Mouse (Mus musculus) hematopoietic stem cell, adult 5-6 weeks (primary cell): ENCODE data around the gene Setd5. TPM values are rescaled to one million over a fixed set of nuclear protein-coding genes. Genes with fewer than 3 reads are reported as not detected.
A peak's percentile ranks its signal among the peaks of the same experiment; 100 is the strongest.

ENCODE experiments used
- ATAC-seq, 2 experiments: fragments of 125-278 bp in 1 of 2; replicated peaks in 1 of 2; 2 replicates each; pipeline ENCODE4 v1.8.0; 2016 to 2017; ENCODE audit warnings: inconsistent platforms in 2 of 2, mild to moderate bottlenecking in 2 of 2, moderate number of reproducible peaks in 2 of 2, low read depth in 1 of 2, moderate TSS enrichment in 1 of 2; ENCODE audit not compliant: low FRiP score in 2 of 2, poor library complexity in 2 of 2, severe bottlenecking in 2 of 2, insufficient read depth in 1 of 2, low TSS enrichment in 1 of 2
- total RNA-seq: library from RNA; stranded (forward); fragments of 172-1452, 232-1000 nt; gene quantifications from 2 replicates; pipeline ENCODE4 v1.2.3, GENCODE M21; 2017

Gene Setd5
- total RNA-seq, 1 experiment from 2014 or later, result 69.7 TPM

DNA sequence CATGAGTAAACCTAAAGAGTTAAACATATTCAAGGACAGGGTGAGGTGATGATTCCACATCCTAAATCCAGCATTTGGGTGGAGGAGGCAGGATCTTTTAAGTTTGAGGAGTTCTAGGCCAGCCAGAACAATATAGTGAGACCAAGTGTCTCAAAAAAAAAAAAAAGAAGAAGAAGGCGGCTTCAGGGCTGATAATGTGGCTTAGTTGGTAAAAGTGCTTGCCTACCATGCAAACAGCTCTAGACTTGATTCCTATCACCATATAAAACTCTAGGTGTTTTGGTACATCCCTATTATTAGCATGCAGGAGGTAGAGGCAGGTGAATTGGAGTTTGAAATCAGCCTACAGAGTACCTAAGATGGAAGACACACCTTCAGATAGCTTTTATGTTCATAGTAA lies 18.4 kb downstream of the Setd5 start:
- ATAC-seq, result no peak

DNA sequence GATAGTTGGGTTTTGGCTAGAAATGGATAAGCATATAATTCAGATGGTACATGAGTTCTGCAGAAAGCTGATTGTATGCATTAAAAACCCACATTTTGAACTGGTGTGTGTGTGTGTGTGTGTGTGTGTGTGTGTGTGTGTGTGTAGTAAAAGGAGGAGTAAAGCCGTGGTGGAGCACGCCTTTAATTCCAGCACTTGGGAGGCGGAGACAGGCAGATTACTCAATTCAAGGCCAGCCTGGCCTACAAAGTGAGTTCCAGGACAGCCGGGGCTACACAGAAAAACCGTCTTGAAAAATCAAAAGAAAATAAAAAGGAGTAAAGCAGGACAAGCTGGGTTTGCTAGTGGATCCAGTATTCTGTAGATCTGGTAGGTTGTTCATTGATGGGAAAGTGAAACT lies 20.5 kb downstream of the Setd5 start:
- no peak for ATAC-seq

DNA sequence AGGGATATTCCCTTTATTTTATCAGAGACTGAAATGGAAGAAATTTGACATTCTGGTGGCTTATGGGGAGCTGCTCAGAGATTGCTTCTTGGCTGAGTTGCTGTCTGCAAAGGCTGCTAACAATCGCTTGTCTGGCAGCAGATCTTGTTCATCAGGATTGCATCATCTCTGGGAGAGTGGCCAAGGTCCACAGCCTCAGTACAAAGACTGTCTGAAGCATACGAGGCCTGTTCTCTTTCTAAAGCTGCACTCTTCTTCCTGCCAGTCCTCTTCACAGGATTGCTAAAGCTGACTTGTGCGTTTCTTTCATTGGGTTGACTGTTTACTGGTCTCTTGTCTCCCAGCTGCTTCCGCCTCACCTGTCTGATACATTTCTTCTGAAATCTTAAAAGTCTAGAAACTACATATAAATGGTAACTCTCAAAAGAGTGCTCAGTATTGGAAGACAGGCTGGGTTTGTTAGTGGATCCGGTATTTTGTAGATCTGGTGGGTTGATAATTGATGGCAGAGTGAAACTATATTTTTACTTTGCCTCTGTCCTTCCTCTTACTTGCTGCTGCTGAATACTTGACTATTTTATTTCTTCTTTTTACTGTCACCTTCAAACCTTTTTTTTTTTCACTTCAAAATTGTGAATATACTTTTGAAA lies 22.6 kb downstream of the Setd5 start:
- peak; percentile 59 to 74 for ATAC-seq

DNA sequence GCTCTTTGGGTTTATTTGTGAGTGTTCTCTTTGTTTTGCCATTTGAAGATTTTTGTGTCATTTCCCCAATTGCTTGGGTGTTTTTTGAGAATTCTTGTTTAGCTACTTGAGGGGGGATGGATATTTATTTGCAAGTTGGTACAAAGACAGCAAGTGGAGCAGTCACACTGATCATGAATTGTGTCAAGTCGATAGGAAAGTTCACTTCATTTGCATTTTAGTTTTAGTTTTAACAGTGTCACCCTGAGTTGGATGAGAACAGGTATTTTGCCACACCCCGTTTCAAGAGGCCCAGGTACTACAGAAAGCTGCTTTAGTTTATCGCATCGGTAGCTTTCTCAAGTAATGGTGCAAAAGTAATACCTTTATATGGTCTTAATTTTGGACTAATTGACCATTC lies 25.4 kb downstream of the Setd5 start:
- no peak for ATAC-seq

DNA sequence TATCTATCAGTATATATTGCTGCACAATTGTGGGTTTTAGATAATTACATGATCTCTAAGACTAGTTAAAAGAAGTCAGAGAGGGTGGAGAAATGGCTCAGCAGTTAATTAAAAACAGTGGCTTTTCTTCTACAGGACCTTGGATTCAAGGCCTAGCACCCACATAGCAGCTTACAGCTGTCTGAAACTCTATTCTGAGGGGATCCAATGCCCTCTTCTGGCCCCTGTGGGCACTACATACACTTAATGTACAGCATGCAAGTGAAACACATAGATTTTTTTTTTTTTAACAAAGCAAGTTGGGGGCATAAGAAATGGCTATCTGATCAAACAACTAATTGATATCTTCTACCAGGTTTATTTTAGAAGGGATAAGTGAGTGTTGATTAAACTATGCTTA lies 26.6 kb downstream of the Setd5 start:
- peak in 1 of 2 experiments; percentile 82; a peak in 3 of 4 replicates for ATAC-seq

DNA sequence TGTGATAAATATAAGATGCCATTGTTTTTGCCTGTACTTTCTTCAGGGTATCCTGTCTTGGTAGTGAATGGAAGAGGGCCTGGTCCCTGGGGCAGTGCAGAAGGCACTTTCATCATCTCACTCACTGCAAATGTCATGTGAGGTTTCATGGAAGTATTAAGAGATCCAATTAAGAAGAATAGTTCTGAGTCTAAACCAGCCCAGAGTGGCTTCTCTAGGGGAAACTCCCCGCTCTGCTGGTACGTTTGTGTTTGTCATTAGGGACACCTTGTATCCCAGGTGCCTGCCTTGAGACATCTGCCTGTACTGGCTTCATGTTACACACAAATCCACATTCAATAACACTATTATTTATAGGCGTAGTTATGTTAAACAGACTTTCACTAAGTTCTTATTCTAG lies 32.2 kb downstream of the Setd5 start:
- no peak for ATAC-seq

DNA sequence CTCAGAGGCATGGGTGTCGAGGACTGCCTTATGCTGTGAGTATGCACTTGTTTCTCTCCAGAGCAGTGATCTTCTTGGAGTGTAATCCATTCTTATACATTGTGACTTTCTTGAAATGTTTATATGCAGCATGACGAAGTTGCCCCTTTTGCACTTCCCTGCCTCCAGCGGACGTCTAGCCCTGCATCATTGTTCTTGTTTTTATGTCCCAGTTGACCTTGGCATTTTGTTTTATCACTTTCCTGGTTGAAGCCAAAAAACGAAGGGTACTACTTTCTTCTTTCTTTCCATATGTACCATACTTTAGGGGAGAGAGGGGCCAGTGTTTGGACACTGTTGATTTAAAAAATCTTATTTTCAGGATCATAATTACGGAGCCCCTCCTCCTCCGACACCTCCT lies 32.8 kb downstream of the Setd5 start:
- no peak for ATAC-seq

DNA sequence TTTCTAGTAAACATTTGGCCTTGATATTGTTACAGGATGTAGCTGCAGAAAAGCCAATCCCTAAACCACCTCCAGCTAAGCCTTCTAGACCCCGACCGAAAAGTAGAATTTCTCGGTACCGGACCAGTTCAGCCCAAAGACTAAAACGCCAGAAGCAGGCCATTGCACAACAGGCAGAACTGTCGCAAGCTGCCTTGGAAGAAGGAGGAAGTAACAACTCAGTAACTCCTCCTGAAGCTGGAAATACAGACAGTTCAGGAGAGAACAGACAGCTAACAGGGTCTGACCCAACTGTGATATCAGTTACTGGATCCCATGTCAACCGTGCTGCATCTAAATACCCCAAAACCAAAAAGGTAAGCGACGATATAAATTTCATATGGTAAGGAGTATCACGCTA lies 43.6 kb downstream of the Setd5 start:
- no peak; a peak in 1 of 4 replicates for ATAC-seq

DNA sequence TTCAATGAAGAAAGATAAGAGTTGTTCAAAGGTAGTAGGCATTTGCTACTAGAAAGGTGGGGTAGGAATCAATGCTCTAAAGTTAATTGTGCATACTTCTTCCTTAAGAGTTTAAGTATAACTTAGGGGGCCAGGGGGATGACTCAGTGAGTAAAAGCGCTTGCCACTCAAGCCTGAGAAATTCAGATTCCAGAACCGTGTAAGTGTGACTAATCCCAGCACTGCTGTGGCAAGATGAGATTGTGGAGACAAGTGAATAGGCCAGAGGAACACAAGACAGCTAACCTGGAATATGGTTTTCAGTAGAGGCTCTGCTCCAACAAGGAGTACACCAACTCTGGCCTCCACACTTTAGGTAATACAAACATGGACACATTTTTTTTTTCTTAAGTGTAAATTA lies 56.2 kb downstream of the Setd5 start:
- ATAC-seq, result no peak

DNA sequence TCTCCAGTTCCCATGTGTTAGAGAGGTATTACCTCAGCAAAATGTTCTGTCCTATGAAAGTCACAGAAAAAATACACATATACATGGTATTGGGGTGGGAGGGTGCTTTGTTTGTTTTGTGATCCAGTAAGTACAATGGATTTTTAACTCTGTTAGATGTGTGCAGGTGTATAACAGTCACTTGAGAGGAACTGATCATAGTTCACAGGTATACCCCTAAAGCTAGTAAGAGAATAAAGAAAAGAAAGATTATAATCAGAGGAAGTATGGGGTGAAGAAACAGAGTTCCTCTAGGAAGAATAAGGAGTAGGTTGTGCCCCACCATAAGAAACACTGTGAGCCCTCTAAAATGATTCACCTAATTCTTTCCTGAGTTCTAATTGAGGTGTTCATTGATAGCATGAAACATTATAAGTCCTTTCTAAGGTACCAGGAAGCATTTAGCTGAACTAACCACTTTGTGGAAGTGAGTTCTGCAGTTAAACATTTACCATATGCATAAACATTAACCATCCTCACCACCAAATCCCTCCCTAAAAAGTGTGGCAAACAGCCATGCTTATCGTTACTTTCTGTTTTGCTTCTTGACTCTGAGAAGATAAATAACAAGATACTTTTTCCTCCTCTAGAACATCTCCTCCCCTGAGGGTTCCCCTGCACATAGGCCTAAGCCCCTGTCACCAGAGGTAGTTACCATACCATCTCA lies 64.4 kb downstream of the Setd5 start:
- ATAC-seq, result no peak

DNA sequence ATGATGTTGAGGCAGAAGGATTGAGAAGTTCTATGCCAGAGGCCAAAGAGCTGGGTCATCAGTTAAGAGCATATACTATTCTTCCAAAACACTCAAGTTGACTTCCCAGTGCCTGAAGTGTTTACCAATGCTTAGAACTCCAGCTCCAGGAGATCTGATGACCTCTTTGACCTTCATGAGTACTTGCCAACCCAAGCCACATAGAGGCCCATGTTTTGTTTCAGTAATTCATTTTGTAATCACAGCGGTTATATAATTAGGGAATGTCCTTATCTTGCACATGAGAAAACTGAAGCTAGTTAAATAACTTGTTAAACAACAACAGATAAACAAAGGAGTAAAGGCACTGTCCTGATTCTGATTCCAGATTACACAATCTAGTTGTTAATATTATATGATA lies 67.6 kb downstream of the Setd5 start:
- ATAC-seq, result no peak

DNA sequence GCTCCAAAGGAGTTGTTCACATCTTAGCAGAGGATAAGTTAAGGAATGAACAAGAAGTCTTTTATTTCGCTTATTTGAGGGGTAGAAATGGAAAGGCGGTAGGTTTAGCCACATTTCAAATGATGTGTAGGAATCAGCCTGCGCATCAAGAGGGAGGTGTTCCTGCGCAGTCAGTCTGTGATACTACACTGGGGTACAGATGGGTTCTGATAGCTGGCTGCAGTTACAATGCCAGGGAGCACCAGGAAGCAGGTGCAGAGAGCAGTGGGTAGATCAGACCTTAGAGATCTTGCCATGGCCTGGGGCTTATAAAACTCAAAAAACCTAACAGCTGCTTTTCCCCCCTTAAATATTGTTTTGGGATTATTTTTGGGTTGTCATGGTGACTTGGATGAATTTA lies 68.1 kb downstream of the Setd5 start:
- no peak for ATAC-seq

DNA sequence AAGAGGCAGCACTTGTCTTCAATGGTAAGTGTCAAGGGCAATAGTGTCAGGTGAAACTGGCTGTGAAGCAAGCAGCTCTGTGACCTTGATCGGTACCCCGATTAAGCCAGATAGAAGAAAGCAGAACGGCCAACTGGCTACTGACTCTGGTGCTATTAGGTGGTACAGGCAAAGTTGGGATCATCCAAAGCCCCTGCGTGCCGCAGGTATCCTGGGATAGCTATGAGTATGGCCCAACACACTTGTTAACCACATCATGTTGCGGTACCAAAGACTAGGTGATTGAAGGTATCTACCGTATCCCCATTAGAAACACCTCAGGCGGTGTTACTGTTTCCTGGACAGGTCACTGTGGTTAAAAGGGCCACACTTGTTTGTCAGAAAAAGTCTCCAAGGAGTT lies 76.9 kb downstream of the Setd5 start:
- no peak for ATAC-seq

DNA sequence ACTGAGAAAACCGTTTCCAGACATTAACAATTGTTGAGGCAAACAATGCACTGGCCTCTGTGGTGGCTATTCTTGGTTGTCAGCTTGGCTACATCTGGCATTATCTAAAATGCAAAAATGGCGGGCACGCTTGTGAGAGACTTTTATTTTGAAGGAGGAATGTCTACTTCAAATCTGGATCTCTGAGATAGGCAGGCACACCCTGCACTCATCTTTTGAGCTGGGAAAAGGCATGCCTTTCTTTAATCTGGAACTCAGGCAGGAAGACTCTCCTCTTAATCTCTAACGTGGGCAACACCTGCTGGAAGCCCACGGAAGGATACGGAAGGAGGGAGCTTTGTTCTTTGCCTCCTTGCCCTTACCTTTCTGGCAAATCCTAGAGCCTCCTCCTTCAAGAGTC lies 77.7 kb downstream of the Setd5 start:
- ATAC-seq, result no peak

DNA sequence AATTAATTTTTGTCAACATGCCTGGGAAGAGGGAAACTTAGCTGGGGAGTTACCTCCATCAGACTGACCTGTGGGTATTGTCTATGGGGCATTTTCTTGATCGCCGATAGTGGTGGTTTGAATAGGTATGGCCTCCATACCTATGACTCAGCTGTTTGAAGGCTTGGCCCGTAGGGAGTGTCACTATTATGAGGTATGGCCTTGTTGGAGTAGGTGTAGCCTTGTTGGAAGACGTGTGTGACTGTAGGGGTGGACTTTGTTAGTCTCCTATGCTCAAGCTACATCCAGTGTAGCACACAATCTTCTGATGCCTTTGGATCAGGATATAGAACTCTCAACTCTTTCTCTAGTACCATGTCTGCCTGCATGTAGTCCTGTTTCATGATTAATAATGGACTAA lies 78.9 kb downstream of the Setd5 start:
- no peak for ATAC-seq

DNA sequence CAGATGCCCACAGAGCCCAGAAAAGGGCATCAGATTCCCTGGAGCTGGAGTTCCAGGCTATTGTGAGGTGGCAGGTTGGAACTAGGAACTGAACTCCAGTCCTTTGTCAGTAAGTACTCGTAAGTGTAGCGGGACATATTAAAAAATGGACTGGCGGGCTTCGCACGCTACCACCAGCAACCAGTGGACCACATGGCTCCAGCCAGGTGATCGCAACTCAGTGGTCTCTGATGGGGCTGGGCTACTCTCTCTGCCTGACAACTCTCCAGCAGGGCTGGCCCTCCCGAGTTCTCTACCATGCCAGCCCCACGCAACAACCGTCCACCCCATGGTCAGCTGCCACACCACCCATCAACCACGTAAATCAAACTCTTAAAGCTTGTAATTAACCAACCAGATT lies 82.9 kb downstream of the Setd5 start:
- no peak for ATAC-seq

DNA sequence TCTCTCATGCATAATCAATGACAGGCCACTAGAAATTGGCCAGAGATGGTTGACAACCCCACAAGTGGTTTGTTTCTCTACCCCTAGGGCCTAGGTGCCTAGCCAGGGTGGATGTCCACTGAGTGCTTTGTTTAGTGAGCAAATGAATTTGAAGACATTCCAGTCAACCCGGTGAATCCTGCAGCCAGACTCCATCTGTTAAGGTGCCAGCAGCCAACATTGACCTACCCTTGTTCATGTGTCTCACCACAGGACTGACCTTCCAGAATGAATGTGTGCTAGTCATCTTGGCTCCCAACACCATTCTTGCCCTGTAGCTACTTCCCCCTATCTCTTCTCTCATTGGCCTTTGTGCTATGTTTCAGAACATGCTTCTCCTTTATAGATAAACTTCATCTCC lies 84.8 kb downstream of the Setd5 start:
- ATAC-seq, result no peak

DNA sequence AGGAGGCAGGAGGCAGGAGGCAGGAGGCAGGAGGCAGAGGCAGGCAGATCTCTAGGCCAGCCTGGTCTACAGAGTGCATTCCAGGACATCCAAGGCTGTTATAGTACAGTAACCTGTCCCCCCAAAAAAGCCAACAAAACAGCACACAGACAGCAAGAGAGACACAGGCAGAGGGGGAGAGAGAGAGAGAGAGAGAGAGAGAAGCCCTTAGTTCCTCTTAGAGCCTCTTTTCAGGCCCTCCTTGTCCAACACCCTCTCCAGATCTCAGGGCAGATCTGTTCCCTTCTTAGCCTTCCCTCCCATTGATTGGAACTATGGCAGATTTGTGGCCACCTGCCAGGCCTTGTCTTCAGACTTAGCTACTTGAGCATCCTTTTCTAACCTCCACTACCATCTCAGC lies 86.3 kb downstream of the Setd5 start:
- ATAC-seq, result no peak

DNA sequence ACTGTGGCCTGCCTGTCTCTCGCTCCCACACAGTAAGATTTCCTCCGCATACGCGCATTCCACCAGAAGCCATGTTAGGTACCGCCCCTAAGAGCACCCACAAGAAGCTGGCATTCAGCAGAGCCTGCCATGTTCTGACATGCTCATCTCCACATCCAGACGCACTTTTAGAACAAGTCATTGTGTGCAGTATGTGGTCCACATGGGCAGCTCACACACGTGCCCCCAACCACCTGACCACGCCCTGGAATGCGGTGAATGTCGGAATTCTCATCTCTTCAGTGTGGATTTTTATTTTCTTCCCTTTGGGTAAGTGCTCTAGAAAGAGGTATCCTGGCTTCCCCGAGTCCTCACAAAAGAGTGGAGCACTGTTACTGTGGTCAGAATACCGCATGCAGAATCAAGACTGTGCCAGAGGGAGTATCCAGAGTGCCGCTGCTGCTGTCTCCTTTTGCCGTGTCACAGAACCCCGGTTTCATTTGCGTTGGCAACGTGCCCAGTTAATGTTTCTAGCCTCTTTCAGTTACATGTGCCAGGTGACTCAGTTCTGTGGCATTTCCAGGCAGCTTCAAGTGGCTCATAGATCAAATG lies 89.6 kb downstream of the Setd5 start:
- ATAC-seq, result peak; percentile 67 to 70
